Mouse (Mus musculus) embryonic stem cell, embryonic (primary cell): ENCODE data around the gene Cyp4a10.
"Not testable (repeated sequence)": the region's sequence is repeated elsewhere in the genome, so short reads cannot be mapped to it uniquely, and the experiment has no call there.

ENCODE experiments used
- CTCF ChIA-PET, 4 experiments: fragments of 300-600 bp in 2 of 4; fragments of 350-600 bp in 2 of 4; sonication (Branson Sonifier 250); formaldehyde crosslinking; loops; one replicate each; lab custom pipeline; 2022; ENCODE audit warnings: inconsistent platforms in 2 of 4; lab: Charles Lee
- POLR2A ChIA-PET, 4 experiments: fragments of 300-600 bp in 2 of 4; fragments of 350-600 bp in 2 of 4; sonication (Branson Sonifier 250); formaldehyde crosslinking; loops; one replicate each; lab custom pipeline; 2022; ENCODE audit warnings: antibody characterized with exemption in 4 of 4, inconsistent platforms in 1 of 4; lab: Charles Lee

The Cyp4a10 gene

DNA sequence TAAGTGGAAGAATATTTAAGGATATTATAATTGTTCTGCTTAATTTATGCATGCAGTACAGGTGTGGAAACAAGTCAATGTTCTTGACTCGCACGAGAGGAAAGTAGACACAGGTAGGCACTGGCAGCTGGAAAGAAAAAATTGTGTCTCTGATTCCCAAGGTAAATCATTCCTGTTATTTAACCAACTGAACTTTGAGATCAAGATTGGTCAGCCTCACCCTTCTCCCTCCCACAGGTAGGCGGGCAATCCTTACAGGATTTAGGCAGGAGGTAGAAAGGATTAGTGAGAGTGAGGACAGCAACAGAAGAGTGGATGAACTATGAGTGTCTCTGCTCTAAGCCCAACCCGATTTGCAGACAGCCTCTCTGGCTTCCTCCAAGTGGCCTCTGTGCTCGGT is at the start of gene Cyp4a10:
Cyp4a10 (plus strand) TSS at position 265 of the 400 bp plus-strand sequence.
- CTCF ChIA-PET, POLR2A ChIA-PET: not testable (repeated sequence)

DNA sequence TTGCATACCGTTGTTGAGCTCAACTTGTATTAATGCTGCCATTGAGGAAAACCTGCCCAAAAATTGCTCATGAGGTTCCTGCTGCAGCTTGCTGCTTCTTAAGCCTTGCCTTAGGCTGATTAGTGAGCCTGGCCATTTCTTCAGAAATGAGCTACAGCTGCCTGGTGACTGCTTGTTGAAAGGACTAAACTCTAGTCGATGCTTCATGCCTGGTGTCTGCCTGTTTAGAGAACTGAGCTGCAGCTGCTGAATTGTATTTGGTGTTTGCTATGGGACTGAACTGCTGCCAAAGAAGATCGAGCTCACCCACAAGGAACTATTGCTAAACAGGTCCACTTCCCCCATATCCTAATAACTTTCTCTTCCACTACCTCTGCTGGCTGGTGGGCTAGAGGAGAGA is 44.5 kb upstream of the Cyp4a10 start:
- POLR2A ChIA-PET, CTCF ChIA-PET: not testable (repeated sequence)

GRCm38 (mm10) chr4:115476051-115476450 is 42.0 kb upstream of the Cyp4a10 start:
- CTCF ChIA-PET, result interaction anchor here in 2 of 4 experiments (1.1 to 1.4 kb wide), 2 partner anchors 234 kb away, joined by 9 to 10 read pairs; no protein-coding TSS in a partner anchor
- POLR2A ChIA-PET, result not testable (repeated sequence)

- CTCF ChIA-PET, result interaction anchor here in 2 of 4 experiments (1.2 to 1.8 kb wide), 2 partner anchors 229 kb away, joined by 4 read pairs; no protein-coding TSS in a partner anchor
- POLR2A ChIA-PET, result no interaction called here
Observed at GRCm38 (mm10) chr4:115481006-115481652, 36.9 kb upstream of the Cyp4a10 start.

DNA sequence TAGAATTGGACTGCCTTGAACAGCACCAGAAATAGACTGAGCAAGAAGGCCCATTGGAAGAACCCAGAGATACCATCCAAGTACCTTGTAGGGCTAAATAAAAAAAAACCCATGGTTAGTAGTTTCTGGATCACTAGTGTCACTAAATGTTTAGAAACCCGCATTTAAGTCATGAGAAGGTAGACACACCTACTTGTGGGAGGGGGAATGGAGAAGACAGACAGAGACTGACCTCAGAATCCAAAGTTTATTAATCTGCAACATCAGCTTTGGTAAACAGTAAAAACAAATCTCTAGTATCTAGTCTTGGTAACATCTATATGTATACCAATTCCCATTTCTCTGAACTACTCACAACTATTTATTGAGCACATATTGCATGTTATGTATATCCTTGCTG is 22.1 kb upstream of the Cyp4a10 start, which contains the start of gene Cyp4a14:
Cyp4a14 (minus strand) TSS at position 142 of the 400 bp plus-strand sequence.
- POLR2A ChIA-PET, result no interaction called here
- CTCF ChIA-PET, result no interaction called here

GRCm38 (mm10) chr4:115497466-115497865 is 20.6 kb upstream of the Cyp4a10 start:
- POLR2A ChIA-PET, result no interaction called here
- CTCF ChIA-PET, result interaction anchor here in 1 of 4 experiments (0.7 kb wide), 1 partner anchor 104 kb away, joined by 3 read pairs; no protein-coding TSS in a partner anchor

GRCm38 (mm10) chr4:115513964-115514363 is 4.1 kb upstream of the Cyp4a10 start:
- POLR2A ChIA-PET, CTCF ChIA-PET: not testable (repeated sequence)

- POLR2A ChIA-PET, result no interaction called here
- CTCF ChIA-PET, result no interaction called here
Observed at GRCm38 (mm10) chr4:115519444-115519843, 1.4 kb downstream of the Cyp4a10 start.

- ChIA-PET POLR2A (no interaction called here), CTCF (no interaction called here)
Observed at GRCm38 (mm10) chr4:115521766-115522165, 3.7 kb downstream of the Cyp4a10 start.

DNA sequence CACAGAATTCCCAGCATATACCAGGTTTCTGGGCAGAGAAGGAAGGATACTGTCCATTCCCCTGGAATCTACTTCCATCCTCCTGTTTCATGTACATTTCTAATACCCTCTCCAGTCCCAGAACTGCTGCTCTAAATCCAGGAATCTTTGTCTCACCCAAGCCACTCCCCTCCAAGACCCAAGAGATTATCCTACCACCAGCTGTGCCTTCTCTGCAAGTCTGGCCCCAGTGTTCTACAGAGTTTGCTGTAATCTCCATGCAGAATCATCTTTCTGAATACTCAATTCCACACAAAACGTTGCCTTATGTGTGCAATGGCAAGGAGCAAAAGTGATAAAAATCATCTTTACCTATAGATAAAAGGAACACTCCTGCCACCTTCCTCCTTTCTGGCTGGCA is 27.0 kb downstream of the Cyp4a10 start:
- POLR2A ChIA-PET, result no interaction called here
- CTCF ChIA-PET, result no interaction called here

GRCm38 (mm10) chr4:115546141-115546828 is 28.2 kb downstream of the Cyp4a10 start:
- CTCF ChIA-PET, result no interaction called here

DNA sequence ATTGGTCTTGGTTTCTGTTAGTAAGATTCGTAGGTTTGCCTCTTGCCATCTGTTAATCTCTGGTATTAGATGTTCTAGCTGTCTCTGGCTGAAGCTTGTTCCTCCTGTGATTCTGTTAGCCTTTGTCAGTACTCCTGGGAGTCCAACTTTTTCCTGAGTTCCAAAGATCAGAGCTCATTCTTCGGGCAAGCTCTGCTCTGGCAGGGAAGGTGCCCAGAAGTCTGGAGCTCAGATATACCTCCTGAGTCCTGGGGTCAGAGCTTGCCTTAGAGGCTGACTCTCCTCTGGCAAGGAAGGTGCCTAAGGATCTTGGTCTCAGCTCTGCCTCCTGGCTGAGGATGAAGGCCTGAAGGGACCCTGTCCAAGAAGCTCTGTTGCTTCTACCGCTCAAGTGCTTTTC is 34.7 kb downstream of the Cyp4a10 start:
- POLR2A ChIA-PET, result no interaction called here
- CTCF ChIA-PET, result no interaction called here

More at GRCm38 (mm10) chr4:115546141-115546828, 28.2 kb downstream of the Cyp4a10 start:
- POLR2A ChIA-PET, result no interaction called here

- POLR2A ChIA-PET, result no interaction called here
Observed at GRCm38 (mm10) chr4:115555513-115555912, 37.4 kb downstream of the Cyp4a10 start.

GRCm38 (mm10) chr4:115557861-115558561 is 39.9 kb downstream of the Cyp4a10 start:
- CTCF ChIA-PET, result no interaction called here
- POLR2A ChIA-PET, result no interaction called here

More at GRCm38 (mm10) chr4:115555513-115555912, 37.4 kb downstream of the Cyp4a10 start:
- CTCF ChIA-PET, result no interaction called here

DNA sequence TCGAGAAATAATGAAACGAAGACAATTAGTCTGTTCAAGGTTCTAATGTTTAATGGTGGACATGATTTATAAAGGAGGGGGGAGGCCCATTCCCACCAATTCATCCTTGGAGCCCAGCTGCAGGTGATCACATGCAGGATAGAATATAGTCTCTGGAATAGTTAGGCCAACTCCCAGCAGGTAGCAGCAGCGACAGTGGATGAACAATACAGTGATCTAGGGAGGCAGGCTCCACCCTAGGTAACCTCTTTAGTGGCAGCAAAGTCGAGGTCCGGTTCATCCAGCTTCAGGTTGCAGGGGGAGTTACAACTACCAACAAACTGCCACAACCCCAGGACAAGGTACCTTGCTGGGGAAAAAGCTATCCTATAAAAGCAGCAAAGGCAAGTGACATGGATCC is 43.2 kb downstream of the Cyp4a10 start:
- ChIA-PET POLR2A (interaction anchor here in 2 of 4 experiments (0.8 to 1.5 kb wide), 2 partner anchors 12 to 26 kb away, joined by 3 to 4 read pairs; no protein-coding TSS in a partner anchor), CTCF (interaction anchor here in 1 of 4 experiments (0.6 kb wide), 1 partner anchor 419 kb away, joined by 4 read pairs; no protein-coding TSS in a partner anchor)

- POLR2A ChIA-PET, result no interaction called here
- CTCF ChIA-PET, result no interaction called here
Observed at GRCm38 (mm10) chr4:115563401-115563800, 45.3 kb downstream of the Cyp4a10 start, which contains the start of gene Cyp4a31. Gene Cyp4a31 (plus strand): TSS chr4:115563649.

DNA sequence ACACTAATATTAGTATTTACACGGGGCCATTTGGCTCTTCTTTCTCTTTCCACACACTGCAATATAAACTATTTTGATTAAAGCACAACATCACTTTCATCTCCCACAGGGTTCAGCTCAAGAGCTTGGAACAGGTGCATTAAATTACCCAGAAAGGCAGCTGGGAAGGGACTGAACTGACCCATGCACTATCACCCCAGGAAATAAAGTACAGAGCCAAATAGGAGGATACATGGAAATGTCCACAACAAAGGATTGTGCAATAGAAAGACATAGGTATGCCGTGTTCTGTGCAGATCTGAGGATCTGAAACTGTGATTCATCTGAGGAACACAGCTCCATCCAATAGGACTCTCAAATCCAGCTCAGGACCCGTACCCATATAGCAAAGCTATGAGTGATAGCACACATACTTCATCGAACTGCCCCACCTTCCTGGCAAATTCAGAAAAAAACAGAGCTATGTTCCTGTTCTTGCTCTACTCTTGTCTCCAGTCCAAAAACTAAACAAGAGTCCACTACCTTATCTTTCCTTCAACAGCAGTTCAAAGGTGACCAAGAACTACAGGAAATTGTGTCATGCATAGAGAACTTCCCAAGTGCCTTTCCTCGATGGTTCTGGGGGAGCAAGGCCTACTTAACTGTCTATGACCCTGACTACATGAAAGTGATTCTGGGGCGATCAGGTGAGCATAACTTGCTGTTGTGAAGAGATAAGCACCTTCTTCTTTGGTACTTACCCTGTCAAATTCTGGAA is 46.6 kb downstream of the Cyp4a10 start:
- POLR2A ChIA-PET, result not testable (repeated sequence)

DNA sequence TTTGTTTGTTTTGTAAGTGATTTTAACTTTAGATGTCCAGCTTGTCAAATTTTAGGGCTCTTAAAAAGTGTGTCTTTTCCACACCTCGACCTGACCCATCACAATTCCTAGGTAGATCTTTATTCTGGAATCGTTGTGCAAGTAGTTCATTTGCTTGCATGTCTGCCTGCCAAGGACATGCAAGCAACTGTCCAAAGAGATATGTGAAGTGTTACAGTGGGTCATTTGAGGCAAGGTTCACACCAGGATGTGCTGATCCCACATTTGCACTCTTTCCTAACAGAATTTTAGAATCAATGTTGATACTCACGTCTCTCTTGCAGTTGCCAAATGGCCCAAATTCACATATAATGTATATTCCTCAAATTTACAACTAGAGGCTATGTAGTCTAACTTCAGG is 57.2 kb downstream of the Cyp4a10 start:
- CTCF ChIA-PET, result no interaction called here
- POLR2A ChIA-PET, result no interaction called here

More for the DNA sequence above, 46.6 kb downstream of the Cyp4a10 start:
- CTCF ChIA-PET, result interaction anchor here in 1 of 4 experiments (0.6 kb wide), 1 partner anchor 145 kb away, joined by 5 read pairs; no protein-coding TSS in a partner anchor

DNA sequence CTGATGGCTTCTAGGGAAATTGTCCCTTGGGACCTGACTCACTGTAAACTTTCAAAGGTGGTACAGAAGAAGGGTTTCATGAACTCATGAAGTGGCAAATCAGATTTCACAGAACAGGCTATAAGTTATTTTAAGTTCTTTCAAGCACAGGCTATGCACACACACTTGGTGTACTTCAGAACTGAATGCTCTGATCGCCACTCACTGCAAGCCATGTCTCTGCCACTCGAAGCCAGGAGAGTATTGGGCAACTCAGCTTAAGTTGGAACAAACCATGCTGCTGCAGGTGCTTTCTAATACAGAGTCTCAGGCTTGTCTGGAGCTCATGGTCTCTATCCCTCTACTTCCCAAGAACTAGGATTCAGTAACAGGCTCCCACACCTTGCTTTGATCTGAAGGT is 57.7 kb downstream of the Cyp4a10 start:
- POLR2A ChIA-PET, result no interaction called here
- CTCF ChIA-PET, result no interaction called here
